9 mouse cellular contexts compared by ENCODE assay signal in genomic region chr7:109613531-109614021, GRCm38 (mm10).
DNase-seq lines count a peak whose midpoint lies in the region; ATAC-seq and TF ChIP-seq lines count a peak whose summit lies in the region.
"Had no signal": no experiment of that assay in that cellular context is flagged by ENCODE, and none has a peak within 500 bp of the region (broad histone marks: within the 10 kb centered on the region; RNA-seq: fewer than 3 reads in every experiment).

No protein-coding gene starts in this region.

- no peak for TF ChIP-seq CTCF in cerebellum, adult 2 months (IDR thresholded peaks at IDR 0.05; ENCODE audit: borderline replicate concordance, insufficient read depth, low read depth, low read length)
- TF ChIP-seq CTCF in ES-Bruce4 (IDR thresholded peaks at IDR 0.05; ENCODE audit: low read depth, low read length), result no peak

- H3K9ac ChIP-seq in ES-Bruce4 (ENCODE audit: low read depth, poor library complexity, severe bottlenecking), result no peak overlapping the region
- peak overlapping the region; percentile 37; the same call in 1 of the 2 replicates for H3K9ac ChIP-seq in heart, embryonic 12.5 days
- no peak overlapping the region for H3K9ac ChIP-seq in forebrain, embryonic 12.5 days

- peak overlapping the region; percentile 74 for H3K27ac ChIP-seq in cerebellum, adult 2 months (ENCODE audit: insufficient read depth, low read length)
- H3K27ac ChIP-seq in ES-Bruce4 (ENCODE audit: insufficient read depth, low read length), result no peak overlapping the region
- H3K27ac ChIP-seq in heart, embryonic 12.5 days (ENCODE audit: poor library complexity, severe bottlenecking), result peak overlapping the region; percentile 70
- no peak overlapping the region for H3K27ac ChIP-seq in forebrain, embryonic 12.5 days

- peak in 1 of 2 experiments; percentile 27 for DNase-seq in cerebellum, adult 2 months
- no peak for DNase-seq in cerebellum, adult 8-10 months
- DNase-seq in kidney, postnatal 4 days, result peak; percentile 24 to 50
- DNase-seq in frontal cortex, postnatal 36 days (ENCODE audit: low spot score in 2 of 2), result no peak
- no peak for DNase-seq in frontal cortex, postnatal 10 days (ENCODE audit: low spot score in 2 of 2)

- peak; percentile 58 for ATAC-seq in heart, embryonic 12.5 days (ENCODE audit: insufficient number of reproducible peaks, low FRiP score)
- ATAC-seq in forebrain, embryonic 12.5 days (ENCODE audit: low FRiP score), result no peak

- WGBS in cerebellum, adult 2 months, result 54% methylated on average over 5 of the region's 5 CpGs
- 35% methylated on average over 5 of the region's 5 CpGs for WGBS in heart, embryonic 12.5 days
- 58% methylated on average over 5 of the region's 5 CpGs for WGBS in forebrain, embryonic 12.5 days

- no peaks in the 10 kb centered on the region for H3K27me3 ChIP-seq in cerebellum, adult 2 months (ENCODE audit: control insufficient read depth, insufficient read depth, low read length)
- no peaks in the 10 kb centered on the region for H3K27me3 ChIP-seq in ES-Bruce4 (ENCODE audit: control insufficient read depth, insufficient read depth, low read length, poor library complexity, severe bottlenecking)
- no peaks in the 10 kb centered on the region for H3K27me3 ChIP-seq in heart, embryonic 12.5 days (replicated peaks)
- no peaks in the 10 kb centered on the region for H3K27me3 ChIP-seq in forebrain, embryonic 12.5 days
- H3K27me3 ChIP-seq: CH12.LX had no signal

- H3K4me3 ChIP-seq in cerebellum, adult 2 months (replicated peaks; ENCODE audit: insufficient read depth, low read depth, low read length), result peak overlapping the region; percentile 44
- peak overlapping the region; percentile 1; the same call in 1 of the 2 replicates for H3K4me3 ChIP-seq in ES-Bruce4 (ENCODE audit: low read depth, low read length)
- H3K4me3 ChIP-seq in heart, embryonic 12.5 days, result no peak overlapping the region
- no peak overlapping the region for H3K4me3 ChIP-seq in forebrain, embryonic 12.5 days (replicated peaks)

- TF ChIP-seq EP300 in ES-Bruce4 (IDR thresholded peaks at IDR 0.05; ENCODE audit: insufficient read depth, low read depth, low read length), result no peak

- H3K36me3 ChIP-seq in ES-Bruce4 (ENCODE audit: control insufficient read depth, insufficient read depth, low read length, poor library complexity, severe bottlenecking), result no peaks in the 10 kb centered on the region
- no peaks in the 10 kb centered on the region for H3K36me3 ChIP-seq in heart, embryonic 12.5 days
- H3K36me3 ChIP-seq in forebrain, embryonic 12.5 days (replicated peaks), result no peaks in the 10 kb centered on the region

- no peak for TF ChIP-seq POLR2A in cerebellum, adult 2 months (IDR thresholded peaks at IDR 0.05; ENCODE audit: borderline replicate concordance, insufficient read depth, low read length)
- no peak for TF ChIP-seq POLR2A in ES-Bruce4 (IDR thresholded peaks at IDR 0.05; ENCODE audit: insufficient read depth, low read length)

- H3K9me3 ChIP-seq in ES-Bruce4 (replicated peaks; ENCODE audit: control insufficient read depth, insufficient read depth, low read length, poor library complexity, severe bottlenecking), result no peaks in the 10 kb centered on the region
- H3K9me3 ChIP-seq in heart, embryonic 12.5 days (replicated peaks), result no peaks in the 10 kb centered on the region
- H3K9me3 ChIP-seq in forebrain, embryonic 12.5 days, result no peaks in the 10 kb centered on the region

- H3K4me1 ChIP-seq in cerebellum, adult 2 months (ENCODE audit: control insufficient read depth, insufficient read depth, low read length), result peaks cover 32% of the 10 kb centered on the region
- no peaks in the 10 kb centered on the region for H3K4me1 ChIP-seq in ES-Bruce4 (ENCODE audit: control insufficient read depth, insufficient read depth, low read length)
- H3K4me1 ChIP-seq in heart, embryonic 12.5 days (replicated peaks), result peaks cover 85% of the 10 kb centered on the region
- H3K4me1 ChIP-seq in forebrain, embryonic 12.5 days, result peaks cover 60% of the 10 kb centered on the region

- H3K4me2 ChIP-seq in heart, embryonic 12.5 days, result peak overlapping the region; percentile 50
- H3K4me2 ChIP-seq in forebrain, embryonic 12.5 days, result no peak overlapping the region

Comparison
In these comparisons a context has a peak if more than half of its experiments do, and no peak if none do; other contexts are left out.
1. DNase-seq: peak in kidney, postnatal 4 days (2 of 2); none in cerebellum, adult 8-10 months (single experiment), frontal cortex, postnatal 36 days (0 of 2) and frontal cortex, postnatal 10 days (0 of 2).
2. H3K27ac ChIP-seq: peak in cerebellum, adult 2 months (single experiment) and heart, embryonic 12.5 days (single experiment); none in ES-Bruce4 (single experiment) and forebrain, embryonic 12.5 days (single experiment).
3. H3K4me3 ChIP-seq: peak in cerebellum, adult 2 months (single experiment) and ES-Bruce4 (single experiment); none in heart, embryonic 12.5 days (single experiment) and forebrain, embryonic 12.5 days (single experiment).